Mouse (Mus musculus) heart, embryonic 10.5 days (tissue): ENCODE data around the gene Dnajc21. TPM values are rescaled to one million over a fixed set of nuclear protein-coding genes. Genes with fewer than 3 reads are reported as not detected.
"Not testable (repeated sequence)": the region's sequence is repeated elsewhere in the genome, so short reads cannot be mapped to it uniquely, and the experiment has no call there.

Experiments used
- DNase-seq: peaks from one replicate; pipeline ENCODE4 v3.0.0-alpha.2; 2017; ENCODE audit warnings: low spot score
- H3K27ac ChIP-seq: fragments of 300-500 bp; sonication (generic); 2 replicates; pipeline ENCODE4 v1.5.1; 2016; ENCODE audit warnings: mild to moderate bottlenecking
- H3K27me3 ChIP-seq: fragments of 300-500 bp; sonication (generic); 2 replicates; pipeline ENCODE4 v1.6.1; 2016; ENCODE audit warnings: mild to moderate bottlenecking; ENCODE audit not compliant: poor library complexity, insufficient read depth, severe bottlenecking
- H3K36me3 ChIP-seq: fragments of 300-500 bp; sonication (generic); 2 replicates; pipeline ENCODE4 v1.6.1; 2016; ENCODE audit warnings: mild to moderate bottlenecking, moderate library complexity
- H3K4me1 ChIP-seq: fragments of 300-500 bp; sonication (generic); 2 replicates; pipeline ENCODE4 v1.6.1; 2016; ENCODE audit warnings: mild to moderate bottlenecking
- H3K4me3 ChIP-seq: fragments of 300-500 bp; sonication (generic); 2 replicates; pipeline ENCODE4 v1.5.1; 2016; ENCODE audit warnings: mild to moderate bottlenecking, moderate library complexity
- H3K9me3 ChIP-seq: fragments of 300-500 bp; sonication (generic); 2 replicates; pipeline ENCODE4 v1.6.1; 2016; ENCODE audit warnings: mild to moderate bottlenecking, moderate library complexity
- WGBS: fragments of 180-500 bp; shearing (Covaris S2); methylation state at CpG from one replicate; pipeline ENCODE4 v1.1.7; 2016; 5-methylcytosine and 5-hydroxymethylcytosine counted together
- polyA plus RNA-seq: library from polyadenylated mRNA; unstranded; fragments of >200 nt; fragmentation: Nextera tagmentation; extraction: Ambion mirVana; gene quantifications from 2 replicates; pipeline ENCODE4 v1.2.1, GENCODE M21; 2016

The Dnajc21 gene
- 9.0 and 9.8 TPM in 2 replicates for polyA plus RNA-seq

DNA sequence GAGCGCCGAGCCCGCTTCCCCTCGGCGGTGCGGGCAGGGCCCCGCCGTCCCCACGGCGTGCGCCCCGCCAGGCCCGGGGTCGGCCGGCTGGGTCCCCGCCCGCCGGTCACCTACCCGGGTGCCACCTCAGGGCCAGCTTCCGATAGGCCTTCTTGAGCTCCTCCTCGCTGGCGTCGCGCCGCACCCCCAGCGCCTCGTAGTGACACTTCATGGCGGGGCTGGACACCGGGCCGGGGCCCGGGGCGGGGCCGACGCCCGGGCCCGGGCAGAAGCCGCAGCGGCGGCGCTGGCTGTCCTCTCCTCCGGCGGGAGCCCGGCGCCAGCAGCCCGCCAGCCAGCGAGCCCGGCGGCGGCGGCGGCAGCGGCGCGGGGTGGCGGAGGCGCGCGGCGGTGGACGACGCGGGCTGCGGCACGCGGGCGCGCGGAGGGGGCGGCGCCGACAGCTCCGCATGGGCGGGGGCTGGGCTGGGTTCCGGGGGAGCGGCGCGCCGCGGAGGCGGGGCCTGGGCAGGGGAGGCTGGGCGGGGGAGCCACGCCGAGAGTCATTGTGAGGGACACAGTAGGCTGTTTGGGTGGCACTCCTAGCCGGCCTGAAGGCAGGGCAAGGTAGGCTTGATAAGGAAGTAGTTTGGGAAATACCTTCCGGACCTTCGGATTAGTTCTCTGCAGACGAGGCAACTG, at the start of gene Dnajc21:
Gene Dnajc21 (minus strand): TSS at position 366 of the 681 bp plus-strand sequence.
- H3K27ac ChIP-seq, result peak within 1 kb of the TSS; percentile 91
- H3K9me3 ChIP-seq, result no peaks in the 10 kb centered on the region
- H3K27me3 ChIP-seq, result no peaks in the 10 kb centered on the region
- H3K4me1 ChIP-seq, result peaks cover 7% of the 10 kb centered on the region; the same call in 1 of the 2 replicates
- 5% methylated on average over 82 of the region's 87 CpGs for WGBS
- H3K36me3 ChIP-seq, result peaks cover 4% of the 10 kb centered on the region
- H3K4me3 ChIP-seq, result peak within 1 kb of the TSS; percentile 89
- peak; percentile 93 for DNase-seq

DNA sequence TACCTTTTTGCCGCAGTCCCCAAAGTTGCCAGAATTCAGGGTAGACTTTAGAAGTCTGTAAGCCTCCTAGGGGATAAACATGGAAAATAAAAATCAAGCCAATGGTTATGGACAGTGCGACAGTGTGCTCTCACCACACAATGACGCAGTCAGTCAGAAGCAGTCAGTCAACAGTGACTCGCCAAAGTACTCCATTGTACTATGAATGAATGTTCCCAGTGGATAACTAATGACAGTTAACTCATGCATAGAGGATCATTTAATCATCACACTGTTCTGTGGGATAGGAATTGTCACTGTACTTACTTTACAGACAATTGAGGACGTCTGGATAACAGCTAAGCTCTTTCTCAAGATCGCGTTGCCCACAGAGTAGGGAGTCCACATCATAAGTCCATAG, 44.9 kb upstream of the Dnajc21 start:
- Histone ChIP-seq H3K36me3 (no peaks in the 10 kb centered on the region), H3K27me3 (no peaks in the 10 kb centered on the region), H3K4me3 (no peak overlapping the region), H3K27ac (no peak overlapping the region), H3K9me3 (no peaks in the 10 kb centered on the region), H3K4me1 (no peaks in the 10 kb centered on the region)
- 85% methylated on average over 7 of the region's 7 CpGs for WGBS
- DNase-seq, result no peak

DNA sequence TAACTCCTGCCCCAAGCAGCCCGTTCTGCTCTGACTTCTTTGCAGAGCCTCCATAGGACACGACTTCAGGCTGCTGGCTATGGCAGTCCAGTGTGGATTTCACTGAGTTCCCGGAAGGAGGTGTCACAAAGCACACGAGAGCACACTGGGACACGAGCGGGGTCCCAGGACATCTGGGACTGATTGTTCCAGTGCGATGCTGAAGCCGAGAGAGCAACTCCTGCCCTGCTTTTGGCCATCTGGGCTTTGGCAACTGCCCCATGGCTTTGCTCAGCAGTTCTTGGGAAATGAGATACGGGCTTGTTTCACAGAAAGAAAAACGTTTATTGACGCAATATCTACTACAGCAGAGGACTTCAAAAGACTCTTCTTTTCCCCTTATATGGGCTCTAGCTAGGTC, 35.8 kb upstream of the Dnajc21 start:
- Histone ChIP-seq H3K27ac (no peak overlapping the region), H3K9me3 (no peaks in the 10 kb centered on the region), H3K4me3 (no peak overlapping the region), H3K36me3 (no peaks in the 10 kb centered on the region), H3K27me3 (no peaks in the 10 kb centered on the region), H3K4me1 (no peaks in the 10 kb centered on the region)
- WGBS, result 60% methylated on average over 11 of the region's 11 CpGs
- DNase-seq, result no peak

DNA sequence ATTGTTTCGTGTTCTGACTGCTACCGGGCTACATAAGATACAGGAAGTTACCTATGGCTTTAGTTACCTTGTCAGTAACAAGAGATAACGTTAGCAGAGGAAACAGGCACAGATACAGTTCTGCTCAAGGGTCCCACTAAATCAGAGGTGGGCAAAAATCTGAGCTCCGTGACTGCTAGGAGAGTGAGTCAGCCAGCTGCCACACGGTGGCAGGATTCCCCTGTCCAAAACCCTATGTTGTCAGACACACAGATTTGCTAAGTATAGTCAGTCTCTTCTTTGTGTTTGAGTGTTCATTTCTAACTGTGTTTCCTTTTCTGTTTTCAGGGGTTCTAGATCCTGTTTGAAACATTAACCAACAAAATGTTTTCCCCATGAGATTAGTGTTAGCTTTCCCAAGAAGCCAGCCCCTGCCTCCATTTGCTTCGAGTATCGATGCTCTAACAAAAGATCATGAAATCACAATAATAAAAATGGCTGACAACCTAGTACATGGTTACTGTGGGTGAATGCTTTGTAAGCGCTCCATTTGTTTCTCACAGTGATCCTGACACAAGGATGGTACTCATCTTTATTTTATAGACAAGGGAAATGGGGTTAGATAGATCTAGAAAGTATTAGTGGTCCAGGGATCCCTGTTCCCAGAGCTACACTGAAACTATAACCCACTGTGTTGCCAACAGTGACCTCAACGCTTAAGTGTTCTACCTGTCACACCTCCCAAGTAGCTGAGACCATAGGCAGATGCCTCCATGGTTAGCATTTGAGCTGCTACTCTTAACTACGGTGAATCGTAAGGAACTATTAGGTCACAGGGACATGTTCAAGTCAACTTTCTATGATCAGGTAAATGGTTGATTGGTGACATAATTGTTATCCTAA, 30.8 kb upstream of the Dnajc21 start:
- H3K27ac ChIP-seq, result no peak overlapping the region
- DNase-seq, result peak; percentile 76
- 54% methylated on average over 11 of the region's 11 CpGs for WGBS

DNA sequence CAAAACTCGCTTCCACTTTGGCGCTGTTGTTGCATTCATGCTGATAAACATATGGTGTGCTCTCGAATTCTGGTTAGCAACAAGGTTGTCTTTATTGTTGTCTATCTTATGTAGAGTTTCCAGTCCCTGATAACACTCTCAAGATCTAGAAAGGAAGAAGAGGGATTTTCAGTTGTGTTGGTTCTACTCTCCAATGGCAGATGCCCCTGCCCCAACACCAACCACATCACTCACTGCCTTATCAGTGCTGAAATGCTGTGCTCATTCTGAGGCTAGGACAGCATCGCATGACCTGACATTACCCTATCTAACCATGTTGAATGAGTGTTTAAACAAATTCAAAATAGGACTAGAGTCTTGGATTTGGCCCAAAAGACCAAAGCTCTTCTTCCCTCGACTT, 29.7 kb upstream of the Dnajc21 start:
- no peak overlapping the region for H3K27ac ChIP-seq
- H3K27me3 ChIP-seq, result no peaks in the 10 kb centered on the region
- H3K4me1 ChIP-seq, result no peaks in the 10 kb centered on the region
- H3K9me3 ChIP-seq, result no peaks in the 10 kb centered on the region
- DNase-seq, result peak; percentile 57
- no peak overlapping the region for H3K4me3 ChIP-seq
- WGBS, result 62% methylated on average over 5 of the region's 5 CpGs
- H3K36me3 ChIP-seq, result peaks cover 7% of the 10 kb centered on the region

More for the DNA sequence above, 30.8 kb upstream of the Dnajc21 start:
- H3K4me1 ChIP-seq, result no peaks in the 10 kb centered on the region
- peaks cover 4% of the 10 kb centered on the region for H3K36me3 ChIP-seq
- no peaks in the 10 kb centered on the region for H3K9me3 ChIP-seq
- H3K27me3 ChIP-seq, result no peaks in the 10 kb centered on the region
- H3K4me3 ChIP-seq, result no peak overlapping the region

DNA sequence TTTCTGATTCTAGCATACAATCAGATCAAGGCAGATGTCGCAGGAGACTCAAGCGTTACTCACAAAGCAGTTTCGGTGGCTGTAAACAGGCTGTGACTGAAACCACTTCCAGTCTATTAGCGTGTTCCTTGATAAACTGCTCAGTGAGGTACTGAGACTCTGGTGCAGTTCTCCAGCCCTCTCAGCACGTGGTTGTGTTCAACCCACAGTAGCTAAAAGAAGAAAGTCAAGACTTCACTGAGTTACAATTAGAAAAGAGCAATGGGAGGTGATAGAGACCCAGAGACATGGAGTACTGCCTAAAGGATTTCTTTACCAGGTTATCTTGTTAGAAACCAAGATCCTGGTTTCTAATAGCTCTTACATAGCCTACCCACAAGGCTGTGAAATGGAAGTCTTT, 29.3 kb upstream of the Dnajc21 start:
- WGBS, result 63% methylated on average over 5 of the region's 5 CpGs
- no peaks in the 10 kb centered on the region for H3K27me3 ChIP-seq
- H3K9me3 ChIP-seq, result no peaks in the 10 kb centered on the region
- H3K4me3 ChIP-seq, result no peak overlapping the region
- peaks cover 7% of the 10 kb centered on the region for H3K36me3 ChIP-seq
- H3K27ac ChIP-seq, result no peak overlapping the region
- no peaks in the 10 kb centered on the region for H3K4me1 ChIP-seq
- peak; percentile 33 for DNase-seq

DNA sequence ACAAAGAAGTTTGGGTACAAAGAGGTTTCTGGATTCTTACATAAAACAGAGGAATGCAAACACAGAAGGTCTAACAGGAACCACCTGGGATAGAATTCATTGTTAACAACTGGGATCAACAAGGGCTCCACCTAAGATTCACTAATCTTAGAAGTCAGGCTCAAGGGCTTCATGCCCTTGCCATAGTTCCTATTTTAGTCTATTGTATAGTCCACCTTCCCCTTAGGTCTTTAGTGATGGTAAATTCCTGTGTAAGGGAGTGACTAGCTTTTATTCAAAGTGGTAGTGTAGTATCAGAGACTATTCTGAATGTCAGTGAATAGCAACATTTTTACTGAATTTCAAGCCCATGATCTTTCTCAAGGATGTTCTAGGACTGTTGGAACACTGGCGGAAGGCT, 26.4 kb upstream of the Dnajc21 start:
- WGBS, result 97% methylated on average over 1 of the region's 1 CpGs
- H3K36me3 ChIP-seq, result peaks cover 30% of the 10 kb centered on the region
- not testable (repeated sequence) for H3K4me1 ChIP-seq, H3K27ac ChIP-seq, H3K4me3 ChIP-seq, H3K27me3 ChIP-seq, DNase-seq, H3K9me3 ChIP-seq

DNA sequence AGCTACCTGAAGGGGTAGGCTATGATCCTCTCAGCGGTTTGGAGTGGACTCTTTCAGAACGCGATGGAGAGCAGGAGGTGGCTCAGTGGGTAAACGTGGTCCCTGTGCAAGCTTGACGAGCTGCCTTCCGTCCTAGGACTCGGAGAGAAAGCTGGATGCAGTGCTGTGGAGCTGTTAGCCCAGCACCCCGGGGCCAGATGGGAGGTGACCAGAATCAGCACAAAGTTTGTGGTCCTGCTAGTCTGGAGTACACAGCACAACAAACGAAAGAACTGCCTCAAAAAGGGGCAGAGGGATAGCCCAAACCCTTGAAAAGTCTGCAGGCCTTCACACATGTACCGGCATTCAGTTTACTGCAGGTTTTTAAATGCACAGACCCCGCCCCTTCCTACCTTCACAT, 25.6 kb upstream of the Dnajc21 start:
- Histone ChIP-seq H3K4me3 (no peak overlapping the region), H3K9me3 (no peaks in the 10 kb centered on the region), H3K4me1 (no peaks in the 10 kb centered on the region), H3K27ac (no peak overlapping the region), H3K27me3 (no peaks in the 10 kb centered on the region), H3K36me3 (peaks cover 30% of the 10 kb centered on the region)
- WGBS, result 93% methylated on average over 11 of the region's 11 CpGs
- DNase-seq, result peak; percentile 63

DNA sequence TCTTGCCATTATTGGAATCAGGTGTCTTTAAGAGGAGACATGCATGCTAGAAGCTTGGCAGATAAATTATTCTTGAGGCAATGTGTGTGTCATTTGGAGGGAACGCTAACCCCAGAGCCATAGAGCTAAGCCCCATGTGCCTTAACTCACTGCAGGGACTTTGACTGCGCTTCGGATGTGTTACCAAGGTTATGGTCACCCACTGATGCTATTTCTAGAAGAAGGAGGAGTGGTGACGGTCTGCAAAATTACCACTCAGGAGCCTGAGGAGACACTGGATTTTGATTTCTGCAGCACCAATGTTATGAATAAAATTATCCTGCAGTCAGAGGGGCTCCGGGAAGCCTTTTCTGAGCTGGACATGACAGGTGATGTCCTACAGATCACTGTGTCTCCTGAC, 19.8 kb upstream of the Dnajc21 start:
- WGBS, result 91% methylated on average over 5 of the region's 5 CpGs
- Histone ChIP-seq H3K27me3 (no peaks in the 10 kb centered on the region), H3K4me1 (0 out of 2 replicates have a peak, but pooled peaks cover 9% of the 10 kb centered on the region), H3K36me3 (peaks cover 37% of the 10 kb centered on the region), H3K9me3 (no peaks in the 10 kb centered on the region), H3K4me3 (no peak overlapping the region), H3K27ac (no peak overlapping the region)
- DNase-seq, result peak; percentile 17

DNA sequence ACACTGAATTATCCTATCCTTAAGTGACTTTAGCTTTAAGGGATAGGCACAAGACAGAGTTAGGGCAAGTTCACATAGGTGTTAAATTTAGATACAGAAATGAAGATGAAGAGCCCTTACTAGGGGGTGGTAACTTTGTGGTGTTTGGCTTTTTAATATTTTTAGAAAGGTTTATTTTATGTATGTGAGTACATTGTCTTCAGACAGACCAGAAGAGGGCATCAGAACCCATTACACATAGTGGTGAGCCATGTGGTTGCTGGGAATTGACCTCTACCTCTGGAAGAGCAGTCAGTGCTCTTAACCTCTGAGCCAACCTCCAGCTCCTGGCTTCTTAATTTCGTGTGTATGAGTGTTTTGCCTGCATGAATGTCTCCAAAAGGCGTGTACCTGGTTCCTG, 16.9 kb upstream of the Dnajc21 start:
- Histone ChIP-seq H3K36me3 (peaks cover 28% of the 10 kb centered on the region), H3K9me3 (no peaks in the 10 kb centered on the region), H3K4me3 (peak overlapping the region; percentile 87), H3K27ac (no peak overlapping the region), H3K4me1 (peaks cover 17% of the 10 kb centered on the region; the same call in 1 of the 2 replicates), H3K27me3 (no peaks in the 10 kb centered on the region)
- no peak for DNase-seq
- 65% methylated on average over 2 of the region's 2 CpGs for WGBS

DNA sequence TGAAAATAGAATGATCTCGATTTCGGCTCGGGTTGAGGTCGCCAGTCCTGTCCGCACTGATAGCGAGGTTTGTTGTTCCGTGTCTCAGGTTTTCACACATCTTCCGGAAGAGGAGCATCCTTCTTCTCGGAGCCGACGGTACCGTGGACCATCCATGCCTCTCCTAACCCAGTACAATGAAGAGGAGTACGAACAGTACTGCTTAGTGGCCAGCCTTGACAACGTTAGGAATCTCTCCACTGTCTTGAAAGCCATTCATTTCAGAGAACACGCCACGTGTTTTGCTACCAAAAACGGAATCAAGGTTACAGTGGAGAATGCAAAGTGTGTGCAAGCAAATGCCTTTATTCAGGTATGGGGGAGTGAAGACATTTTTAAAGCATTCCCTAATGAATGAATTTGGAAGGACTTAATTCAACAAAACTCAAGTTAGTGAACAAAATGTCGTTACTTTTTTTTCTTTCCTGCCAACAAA, 16.1 kb upstream of the Dnajc21 start:
- Histone ChIP-seq H3K27ac (peak overlapping the region; percentile 90), H3K27me3 (no peaks in the 10 kb centered on the region), H3K9me3 (no peaks in the 10 kb centered on the region), H3K36me3 (peaks cover 30% of the 10 kb centered on the region), H3K4me3 (peak overlapping the region; percentile 87), H3K4me1 (peaks cover 17% of the 10 kb centered on the region; the same call in 1 of the 2 replicates)
- WGBS, result 1% methylated on average over 18 of the region's 18 CpGs
- DNase-seq, result no peak

DNA sequence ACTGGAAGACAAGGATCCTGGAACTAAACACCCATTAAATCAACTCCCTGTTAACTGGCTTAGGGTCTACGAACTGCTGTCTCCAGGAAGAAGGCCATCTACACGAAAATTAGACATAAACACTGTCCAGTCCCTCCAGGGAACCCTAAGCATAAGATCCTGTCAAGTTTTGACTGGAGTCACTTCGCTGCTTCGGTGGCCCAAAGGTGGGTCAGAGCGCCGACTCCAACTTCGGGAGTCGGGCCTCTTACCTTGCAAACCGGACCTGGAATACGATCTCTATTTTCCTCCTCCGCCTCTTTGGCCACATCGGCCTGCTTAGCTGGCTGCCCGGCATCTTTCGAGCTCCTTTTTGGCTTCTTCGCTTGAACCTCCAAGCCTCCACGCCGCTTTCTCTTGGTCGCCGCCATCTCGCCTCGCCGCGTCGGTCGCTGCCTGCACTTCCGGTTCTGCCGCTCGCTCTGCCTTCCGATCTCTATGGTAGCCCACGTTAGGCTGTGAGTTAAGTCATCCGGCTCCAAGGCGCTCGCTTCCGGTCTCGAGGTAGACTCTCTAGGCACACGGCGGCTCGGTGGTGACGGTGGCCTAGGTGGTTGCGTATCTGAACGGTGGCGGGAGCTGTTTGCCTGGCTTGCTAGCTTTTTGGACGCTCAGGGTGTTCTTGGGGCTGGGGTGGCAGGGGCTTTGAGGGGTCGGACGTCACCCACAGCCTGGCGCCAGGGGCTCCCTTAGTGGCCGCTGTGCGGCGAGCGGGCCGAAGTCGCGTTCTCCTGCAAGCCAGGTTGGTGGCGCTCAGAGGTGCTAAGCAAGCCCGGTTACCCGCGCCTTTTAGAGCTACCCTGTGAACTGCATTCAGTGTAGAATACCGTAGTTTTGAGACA, 15.4 kb upstream of the Dnajc21 start, which contains the start of the genes Brix1 and Rad1:
Gene Brix1 (minus strand): TSS at position 464 of the 881 bp plus-strand sequence.
Gene Rad1 (plus strand): TSS at position 535 of the 881 bp plus-strand sequence.
- peaks cover 17% of the 10 kb centered on the region; the same call in 1 of the 2 replicates for H3K4me1 ChIP-seq
- WGBS, result under 1% methylated on average over 58 of the region's 58 CpGs
- peaks cover 33% of the 10 kb centered on the region for H3K36me3 ChIP-seq
- peak within 1 kb of the TSS; percentile 90 for H3K27ac ChIP-seq
- H3K27me3 ChIP-seq, result no peaks in the 10 kb centered on the region
- peak; percentile 98 for DNase-seq
- H3K9me3 ChIP-seq, result no peaks in the 10 kb centered on the region
- H3K4me3 ChIP-seq, result peak within 1 kb of the TSS; percentile 87
